Mouse (Mus musculus) ES-E14 (cell line): ENCODE measurements around the gene Ddb1.

Experiments
- CHD2 ChIP-seq: IDR thresholded peaks from 2 replicates; pipeline ENCODE4 v1.6.1; 2014; ENCODE audit warnings: mild to moderate bottlenecking, low read depth, low read length, inconsistent platforms
- ZC3H11A ChIP-seq: IDR thresholded peaks from 2 replicates; pipeline ENCODE4 v1.6.1; 2012; ENCODE audit warnings: low read depth, mild to moderate bottlenecking, inconsistent platforms, low read length, borderline replicate concordance
- ZNF384 ChIP-seq: IDR thresholded peaks from 2 replicates; pipeline ENCODE4 v1.6.1; 2012; ENCODE audit warnings: low read depth, low read length, inconsistent platforms

DNA sequence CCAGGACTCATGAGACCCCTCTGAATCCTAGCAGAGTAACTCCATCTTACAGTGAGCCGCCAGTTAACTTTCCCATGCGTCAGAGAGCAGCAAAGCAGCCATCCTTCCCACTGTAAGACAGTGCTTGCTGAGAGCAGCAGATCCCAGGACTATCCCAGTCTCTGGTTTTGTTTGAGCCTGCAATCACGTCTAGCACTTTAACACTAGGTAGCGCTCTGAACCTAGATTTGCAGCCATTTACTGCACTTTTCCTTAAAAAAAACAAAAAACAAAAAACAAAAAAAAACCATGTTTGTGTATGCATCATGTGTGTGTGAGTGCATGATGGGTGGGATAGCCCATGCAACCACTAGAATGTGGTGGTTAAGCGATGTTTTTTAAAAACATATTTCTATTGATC lies 45.0 kb upstream of the Ddb1 start:
- TF ChIP-seq ZC3H11A (no peak), CHD2 (no peak), ZNF384 (peak; percentile 67)
